Mouse (Mus musculus) urinary bladder, postnatal 36 days (tissue): ENCODE results near the gene Gm21915.
A peak's percentile ranks its signal among the peaks of the same experiment; 100 is the strongest.

ENCODE experiments used
- DNase-seq, 2 experiments: peaks; one replicate each; pipeline ENCODE4 v3.0.0; 2022; ENCODE audit warnings: low spot score in 2 of 2, mixed read lengths in 1 of 2

Gm21915 gene

DNA sequence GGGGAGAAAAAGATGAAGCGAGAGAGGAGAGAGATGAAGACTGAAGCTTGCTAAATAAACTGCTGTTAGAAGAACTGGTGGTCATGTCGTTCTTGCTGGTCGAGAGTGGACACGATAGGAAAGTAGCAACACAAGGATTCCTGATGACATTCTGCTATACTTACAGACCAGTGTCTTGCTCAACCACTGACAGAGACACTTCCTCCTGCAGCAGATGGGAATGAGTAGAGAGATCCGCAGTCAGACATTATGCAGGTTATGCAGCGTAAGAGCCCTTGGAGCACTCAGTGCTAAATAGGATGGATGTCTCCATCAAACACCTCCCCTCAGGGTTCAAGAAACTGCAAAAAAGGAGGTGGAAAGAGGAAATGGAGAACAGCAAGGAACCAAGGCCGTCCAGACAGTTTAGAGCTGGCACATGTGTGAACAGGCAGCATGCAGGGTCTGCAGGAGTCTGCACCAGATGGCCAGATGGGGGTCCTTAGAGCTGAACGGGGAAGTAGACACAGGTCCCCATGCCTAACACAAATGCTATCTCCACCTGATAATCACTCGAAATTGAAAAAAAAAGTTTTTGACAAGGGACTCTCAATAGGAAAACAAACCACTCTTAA, 4.1 kb upstream of the Gm21915 start:
- DNase-seq, result no peak

- no peak for DNase-seq
These were observed 1.0 kb downstream of the Gm21915 start for GRCm38 (mm10) chr9:40671323-40671930.

DNA sequence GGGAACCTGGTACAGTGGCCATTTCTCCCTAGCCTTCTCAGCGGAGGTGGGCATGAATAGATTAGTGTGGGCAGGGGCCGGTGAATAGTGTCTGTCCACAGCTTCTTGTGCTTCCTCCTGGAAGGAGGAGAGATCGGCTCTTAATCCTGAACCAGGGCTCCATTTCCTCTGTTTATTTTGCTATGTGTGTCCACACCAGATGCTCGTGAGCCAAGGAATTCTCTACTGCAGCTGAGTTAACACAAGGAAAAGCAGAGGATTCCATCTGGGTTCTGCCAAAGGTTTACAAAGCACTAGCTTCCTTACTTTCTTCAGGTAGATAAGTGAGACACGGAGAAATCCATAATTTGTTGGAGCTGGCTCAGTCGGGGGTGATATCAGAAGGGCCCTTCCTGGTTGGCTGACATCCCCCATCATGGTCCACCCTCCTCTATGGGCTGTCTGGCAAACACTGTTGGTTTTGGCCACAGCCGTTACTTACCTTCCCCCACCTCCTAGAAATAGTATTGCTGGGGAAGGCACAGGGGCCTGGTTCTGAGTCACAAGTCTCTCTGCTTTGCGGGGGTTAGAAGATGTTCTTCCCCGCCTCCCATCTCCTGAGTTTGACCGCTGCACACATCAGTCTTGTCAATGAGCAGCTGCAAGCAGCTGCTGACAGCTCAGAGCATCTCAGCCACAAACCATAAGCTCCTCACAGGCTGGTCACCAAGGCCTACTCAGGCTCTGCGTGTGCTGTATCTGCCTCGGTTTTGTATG, 5.0 kb downstream of the Gm21915 start:
- no peak for DNase-seq

- DNase-seq, result no peak
These were observed 8.2 kb downstream of the Gm21915 start for GRCm38 (mm10) chr9:40678653-40679052.

DNA sequence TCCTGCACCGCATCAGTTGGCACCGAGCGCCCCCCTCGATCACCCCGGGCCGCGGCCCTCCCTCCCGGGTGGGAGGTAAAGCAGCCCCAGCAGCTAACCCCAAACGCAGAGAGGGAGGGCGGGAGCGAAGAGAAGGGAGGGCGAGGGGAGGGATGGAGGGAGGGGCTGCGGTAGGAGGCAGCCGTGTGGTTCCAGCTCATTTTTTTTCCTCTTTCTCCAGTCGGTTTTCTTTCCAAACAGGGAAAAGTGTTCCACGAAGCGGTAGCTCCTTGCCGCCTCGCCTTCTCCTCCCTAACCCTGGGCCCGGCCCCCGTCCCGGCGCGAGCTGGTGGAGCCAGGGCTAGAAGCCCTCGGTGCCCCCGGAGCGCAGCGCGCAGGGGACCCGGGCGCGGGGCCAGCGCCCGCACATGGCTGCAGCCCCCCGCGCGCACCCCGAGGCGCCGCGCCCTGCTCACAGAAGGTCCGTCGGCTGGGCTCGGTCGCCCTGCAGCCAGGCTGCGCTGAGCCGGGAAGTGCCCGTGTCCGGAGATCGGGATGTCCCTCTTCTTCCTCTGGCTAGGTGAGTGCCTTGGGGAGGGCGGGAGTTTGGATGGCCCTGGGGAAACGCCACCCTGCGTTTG, 15.5 kb downstream of the Gm21915 start, which contains the start of gene Clmp:
Gene Clmp (plus strand): TSS at position 162 of the 620 bp plus-strand sequence.
- no peak for DNase-seq

DNA sequence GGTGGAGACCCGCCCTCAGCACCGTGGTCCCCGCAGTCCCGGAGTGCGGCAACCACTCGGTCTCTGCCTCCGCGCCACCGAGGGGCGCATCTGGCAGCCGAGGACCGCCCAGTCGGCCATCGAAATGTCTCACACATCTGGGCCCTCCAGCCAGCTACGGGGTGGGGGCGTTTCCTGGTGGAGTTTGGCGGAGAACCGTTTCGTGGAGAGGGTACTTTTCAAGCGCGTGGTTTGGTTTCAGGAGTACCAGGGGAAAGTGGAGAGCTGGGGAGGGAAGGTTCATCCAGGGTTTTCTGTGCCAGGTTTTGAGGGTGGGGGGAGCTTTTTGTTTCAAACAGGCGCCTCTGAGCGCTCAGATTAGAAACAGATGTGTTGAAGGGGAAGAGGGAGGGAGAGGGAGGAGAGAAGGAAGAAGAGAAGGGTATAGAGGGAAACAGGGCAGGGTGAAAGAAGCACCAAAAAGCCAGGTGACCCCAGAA, 16.0 kb downstream of the Gm21915 start:
- peak in 1 of 2 experiments; percentile 16 for DNase-seq

DNA sequence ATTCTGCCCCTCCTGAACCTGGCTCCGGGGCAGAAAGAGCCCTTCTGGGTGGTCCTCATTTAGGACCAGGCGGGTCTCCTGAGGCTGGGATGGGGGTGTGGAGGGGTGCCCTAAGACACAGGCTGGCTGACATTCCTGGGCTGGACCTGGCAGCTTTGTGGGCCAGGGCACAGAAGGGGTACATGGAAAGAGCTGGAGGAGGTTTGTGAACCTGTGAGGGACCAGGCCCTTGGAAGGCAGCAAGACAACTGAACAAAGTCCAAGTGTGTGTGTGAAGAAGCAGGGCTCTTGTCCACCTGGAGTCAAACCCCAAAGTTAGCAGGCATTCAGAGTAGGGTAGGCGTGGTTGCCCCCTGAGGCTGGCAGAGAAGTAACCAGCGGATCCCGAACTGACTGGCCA, 16.6 kb downstream of the Gm21915 start:
- DNase-seq, result no peak

DNA sequence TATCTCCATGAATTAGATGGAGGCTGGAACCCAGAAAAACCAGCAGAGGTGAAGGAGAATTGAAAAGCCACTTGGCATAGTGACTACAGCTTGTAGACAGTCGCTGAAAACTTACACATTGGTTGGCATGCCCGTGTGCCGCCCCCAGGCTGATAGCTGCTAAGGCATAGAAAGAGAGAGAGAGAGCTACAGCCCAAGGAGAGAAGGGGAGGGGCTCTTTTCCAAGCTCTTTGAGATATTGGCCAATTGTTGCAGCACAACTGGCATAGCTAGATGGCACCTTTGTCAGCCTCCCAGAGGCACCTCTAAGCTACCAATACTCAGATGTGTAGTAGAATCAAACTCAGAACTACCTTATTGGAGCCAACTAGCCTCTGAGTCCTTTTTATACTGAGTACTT, 17.1 kb downstream of the Gm21915 start:
- DNase-seq, result no peak

- no peak for DNase-seq
These were observed 20.1 kb downstream of the Gm21915 start for GRCm38 (mm10) chr9:40690511-40690910.

GRCm38 (mm10) chr9:40693026-40693425, 22.6 kb downstream of the Gm21915 start:
- no peak for DNase-seq

GRCm38 (mm10) chr9:40693768-40694167, 23.4 kb downstream of the Gm21915 start:
- no peak for DNase-seq

DNA sequence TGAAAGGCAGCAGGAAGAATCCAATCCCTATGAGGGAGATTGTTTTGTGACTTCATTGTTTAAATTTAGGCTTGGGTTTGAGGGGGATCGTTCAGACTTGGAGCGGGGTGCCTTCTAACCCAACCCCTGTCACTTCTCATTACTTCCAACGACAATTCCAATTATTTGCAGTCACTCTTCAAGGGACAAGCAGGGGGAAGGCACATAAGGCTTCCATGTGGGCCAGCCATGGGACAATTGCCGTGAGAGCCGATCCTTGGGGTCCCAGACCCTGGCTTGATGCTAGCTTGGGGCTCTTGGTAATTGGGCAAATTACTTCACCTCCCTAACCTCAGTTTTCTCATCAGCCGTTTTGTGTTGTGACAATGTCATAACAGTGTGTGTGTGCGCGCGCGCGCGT, 23.9 kb downstream of the Gm21915 start:
- no peak for DNase-seq

DNA sequence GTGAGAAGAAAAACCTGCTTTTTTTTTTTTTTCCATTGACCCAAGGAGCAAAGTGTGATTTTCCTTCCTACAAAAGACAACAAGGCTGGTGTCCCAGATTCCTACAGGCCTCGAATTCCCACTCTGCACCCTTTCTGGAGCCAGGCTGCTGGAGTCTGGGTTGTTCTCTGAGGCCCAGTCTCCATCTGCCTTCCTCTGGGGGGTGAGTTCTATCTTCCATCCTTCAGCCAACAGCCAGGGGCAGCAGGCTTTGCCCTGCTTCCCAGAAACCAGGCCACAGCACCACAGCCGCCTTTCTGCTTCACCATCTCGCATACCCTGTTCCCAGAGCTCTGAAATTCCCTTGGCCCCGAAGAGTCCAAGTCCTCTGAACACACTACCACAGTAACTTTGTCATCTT, 25.7 kb downstream of the Gm21915 start:
- no peak for DNase-seq

DNA sequence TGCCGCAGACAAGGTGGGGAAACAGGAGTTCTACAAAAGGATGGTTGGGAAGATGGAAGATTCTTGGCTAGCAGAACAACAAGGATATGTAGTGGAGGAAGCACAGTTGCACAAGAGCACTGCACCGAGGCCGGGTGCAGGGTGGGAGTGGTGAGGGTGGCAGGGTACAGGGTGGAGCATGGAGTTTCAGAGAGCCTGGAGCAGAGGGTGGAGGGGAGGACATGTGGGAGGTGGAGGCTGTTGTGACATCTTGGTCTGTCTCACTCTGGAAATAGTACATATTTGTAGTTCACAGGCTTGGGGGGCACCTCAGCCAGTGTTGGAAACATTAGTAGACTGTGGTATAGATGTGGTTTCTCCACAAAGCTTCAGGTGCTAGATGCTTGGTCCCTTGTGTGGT, 28.8 kb downstream of the Gm21915 start:
- DNase-seq, result peak in 1 of 2 experiments; percentile 25

- no peak for DNase-seq
These were observed 29.8 kb downstream of the Gm21915 start for GRCm38 (mm10) chr9:40700253-40700652.

GRCm38 (mm10) chr9:40704364-40705276, 34.2 kb downstream of the Gm21915 start:
- no peak for DNase-seq

DNA sequence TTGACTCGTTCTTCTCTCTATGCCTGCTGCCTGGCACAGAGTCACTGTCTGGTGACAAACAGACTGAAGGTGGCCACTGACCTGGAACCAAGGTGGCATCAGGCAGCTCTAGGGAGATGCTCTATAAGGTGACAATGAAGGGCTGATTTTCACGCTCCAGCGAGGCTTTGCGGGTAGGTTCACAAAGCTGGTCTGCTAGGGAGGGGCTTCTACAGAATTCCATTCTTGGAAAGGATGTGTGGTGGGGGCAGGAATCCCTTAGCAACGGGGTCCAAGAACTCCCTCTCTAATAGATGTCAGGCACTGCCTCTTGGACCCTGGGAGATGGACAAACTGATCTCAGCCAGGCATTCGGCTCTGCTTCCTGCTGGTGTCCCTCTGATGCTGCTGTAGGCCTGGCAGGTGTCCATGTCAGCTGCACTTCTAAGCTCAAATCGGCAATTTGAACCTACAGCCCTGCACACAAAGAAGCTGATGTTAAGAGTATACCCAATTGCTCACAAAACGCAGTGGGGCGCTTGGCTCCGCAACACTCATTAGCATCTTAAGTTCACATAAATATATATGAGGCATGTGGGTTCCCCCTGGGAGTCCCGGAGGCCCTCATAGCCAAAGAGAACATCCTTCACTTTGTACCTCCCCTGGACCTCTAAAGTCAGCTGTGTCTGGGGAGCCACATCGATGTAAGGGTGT, 38.2 kb downstream of the Gm21915 start:
- DNase-seq, result no peak

- no peak for DNase-seq
These were observed 38.7 kb downstream of the Gm21915 start for GRCm38 (mm10) chr9:40709141-40709537.

DNA sequence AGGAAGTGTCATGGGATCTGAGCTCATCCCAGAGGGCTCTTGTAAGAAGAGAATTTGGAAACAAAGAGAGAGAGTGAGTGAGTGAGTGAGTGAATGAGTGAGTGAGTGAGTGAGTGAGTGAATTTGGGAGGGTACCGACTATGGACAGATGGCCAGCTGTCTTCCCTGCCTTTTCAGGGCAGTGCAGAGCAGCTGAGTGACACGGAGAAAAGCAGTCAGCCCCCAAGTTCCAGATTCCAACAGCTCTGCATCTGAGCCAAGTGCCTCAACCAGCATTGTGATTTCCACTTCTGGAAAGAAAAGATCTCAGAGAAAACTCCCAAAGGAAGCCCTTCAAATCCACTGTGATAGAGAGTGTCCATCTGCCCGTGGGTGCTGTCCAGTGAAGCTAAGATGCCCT, 39.2 kb downstream of the Gm21915 start:
- DNase-seq, result no peak

GRCm38 (mm10) chr9:40709991-40710390, 39.6 kb downstream of the Gm21915 start:
- no peak for DNase-seq

GRCm38 (mm10) chr9:40711654-40712053, 41.2 kb downstream of the Gm21915 start:
- DNase-seq, result no peak
